ENCODE assay signal across 8 mouse cellular contexts in genomic region chr5:34370840-34371239, GRCm38 (mm10). TPM values are rescaled to one million over a fixed set of nuclear protein-coding genes. Genes with fewer than 3 reads are reported as not detected.
DNase-seq lines count a peak whose midpoint lies in the region; ATAC-seq and TF ChIP-seq lines count a peak whose summit lies in the region.

No protein-coding gene starts in this region.

- no peak for TF ChIP-seq RAD21 in CH12.LX (IDR thresholded peaks at IDR 0.05; ENCODE audit: low read depth, low read length)

- TF ChIP-seq CTCF in heart, adult 2 months (IDR thresholded peaks at IDR 0.05): no peak
- TF ChIP-seq CTCF in CH12.LX (conservative IDR thresholded peaks at IDR 0.05 in 1 of 2, IDR thresholded peaks at IDR 0.05 in 1 of 2; ENCODE audit: low read depth in 2 of 2, low read length in 2 of 2): no peak

- peaks cover 19% of the 10 kb centered on the region for H3K36me3 ChIP-seq in heart, adult 2 months (ENCODE audit: control insufficient read depth, insufficient read depth, low read length)
- peaks cover 0 to 9% of the 10 kb centered on the region in 2 experiments for H3K36me3 ChIP-seq in CH12.LX (replicated peaks in 1 of 2; ENCODE audit: control insufficient read depth in 1 of 2, insufficient read depth in 1 of 2, low read length in 1 of 2)
- no peaks in the 10 kb centered on the region for H3K36me3 ChIP-seq in forebrain, embryonic 14.5 days (ENCODE audit: control insufficient read depth, insufficient read depth, low read length)
- H3K36me3 ChIP-seq in liver, embryonic 15.5 days (replicated peaks): no peaks in the 10 kb centered on the region

- ATAC-seq in forebrain, embryonic 14.5 days: no peak
- ATAC-seq in liver, embryonic 15.5 days (ENCODE audit: insufficient read depth): no peak

- H3K27me3 ChIP-seq in heart, adult 2 months (ENCODE audit: control insufficient read depth, insufficient read depth, low read length): no peaks in the 10 kb centered on the region
- H3K27me3 ChIP-seq in CH12.LX (replicated peaks): no peaks in the 10 kb centered on the region
- H3K27me3 ChIP-seq in forebrain, embryonic 14.5 days (replicated peaks; ENCODE audit: control insufficient read depth, insufficient read depth, low read length): no peaks in the 10 kb centered on the region
- H3K27me3 ChIP-seq in liver, embryonic 15.5 days: no peaks in the 10 kb centered on the region

- H3K27ac ChIP-seq in heart, adult 2 months: peak overlapping the region; percentile 67
- no peak overlapping the region for H3K27ac ChIP-seq in CH12.LX (ENCODE audit: insufficient read depth, low read depth)
- no peak overlapping the region; the same call in 1 of the 2 replicates for H3K27ac ChIP-seq in forebrain, embryonic 14.5 days (ENCODE audit: low read depth, low read length)
- peak overlapping the region; percentile 79; the same call in 1 of the 2 replicates for H3K27ac ChIP-seq in liver, embryonic 15.5 days (replicated peaks)

- DNase-seq in heart, adult 2 months: no peak
- DNase-seq in heart, postnatal 36 days: no peak
- DNase-seq in CH12.LX (ENCODE audit: extremely low read depth): no peak
- no peak for DNase-seq in forebrain, embryonic 14.5 days (ENCODE audit: low spot score)
- DNase-seq in cerebellum, adult 11-12 months: no peak
- no peak for DNase-seq in urinary bladder, adult 18-20 months (ENCODE audit: low spot score in 2 of 2)
- no peak for DNase-seq in right cerebral cortex, adult 2 months (ENCODE audit: low spot score in 2 of 2)

- in situ Hi-C loops in CH12.LX (cut with MboI; ENCODE audit: low pct_ligation_motif_present, low pct_unique_long_range_greater_than_20kb, low sequenced_read_pairs): no loop called here

- TF ChIP-seq EP300 in heart, adult 2 months (IDR thresholded peaks at IDR 0.05; ENCODE audit: insufficient read depth, low read depth, low read length): no peak
- TF ChIP-seq EP300 in CH12.LX (IDR thresholded peaks at IDR 0.05; ENCODE audit: low read length): no peak

- H3K4me3 ChIP-seq in heart, adult 2 months: peak overlapping the region; percentile 81
- H3K4me3 ChIP-seq in CH12.LX (replicated peaks in 1 of 3; ENCODE audit: low read depth in 2 of 3, low read length in 2 of 3, poor library complexity in 1 of 3): peak overlapping the region; percentile 68 to 79 (median 78)
- H3K4me3 ChIP-seq in forebrain, embryonic 14.5 days (ENCODE audit: low read depth, low read length): peak overlapping the region; percentile 87
- peak overlapping the region; percentile 87 for H3K4me3 ChIP-seq in liver, embryonic 15.5 days (replicated peaks)

- H3K4me1 ChIP-seq in heart, adult 2 months (ENCODE audit: control insufficient read depth, insufficient read depth, low read length): peaks cover 9% of the 10 kb centered on the region
- H3K4me1 ChIP-seq in CH12.LX (ENCODE audit: control insufficient read depth in 1 of 2, insufficient read depth in 2 of 2): peaks cover 2 to 24% of the 10 kb centered on the region in 2 experiments; a peak in 3 of 4 replicates
- H3K4me1 ChIP-seq in forebrain, embryonic 14.5 days (ENCODE audit: control insufficient read depth, insufficient read depth, low read length): peaks cover 16% of the 10 kb centered on the region
- H3K4me1 ChIP-seq in liver, embryonic 15.5 days (replicated peaks): peaks cover 40% of the 10 kb centered on the region

- peaks cover 13% of the 10 kb centered on the region for H3K79me2 ChIP-seq in heart, adult 2 months (replicated peaks; ENCODE audit: control insufficient read depth, insufficient read depth, low read length)
- peaks cover 36% of the 10 kb centered on the region for H3K79me2 ChIP-seq in CH12.LX (replicated peaks; ENCODE audit: control insufficient read depth, extremely low read depth, insufficient read depth, poor library complexity, severe bottlenecking)

- peak overlapping the region; percentile 96 for H3K4me2 ChIP-seq in CH12.LX (ENCODE audit: insufficient read depth, low read depth, poor library complexity, severe bottlenecking)
- H3K4me2 ChIP-seq in forebrain, embryonic 14.5 days (ENCODE audit: low read length): peak overlapping the region; percentile 70
- H3K4me2 ChIP-seq in liver, embryonic 15.5 days: peak overlapping the region; percentile 82

- intact Hi-C loops in heart, adult 2 months (cut with DNase I): loop anchor here (5.0 to 10.0 kb wide), 2 partner anchors 141 to 264 kb away; partner anchors contain the start of genes Mfsd10 and Tnip2
- intact Hi-C loops in heart, postnatal 36 days (cut with DNase I): loop anchor here (5.0 kb wide), 2 partner anchors 41 to 141 kb away; partner anchors contain the start of gene Tnip2

- dilution Hi-C loops in CH12.LX (cut with MboI; ENCODE audit: extremely low pct_ligation_motif_present, extremely low pct_unique_long_range_greater_than_20kb, low sequenced_read_pairs): no loop called here

- TF ChIP-seq POLR2A in heart, adult 2 months (IDR thresholded peaks at IDR 0.05; ENCODE audit: insufficient read depth, low read depth, low read length): no peak
- no peak for TF ChIP-seq POLR2A in CH12.LX (IDR thresholded peaks at IDR 0.05; ENCODE audit: low read depth, low read length)

- peak overlapping the region; percentile 83 for H3K9ac ChIP-seq in heart, adult 2 months (ENCODE audit: low read depth, low read length)
- H3K9ac ChIP-seq in CH12.LX (ENCODE audit: insufficient read depth, low read depth): peak overlapping the region; percentile 93
- peak overlapping the region; percentile 93 for H3K9ac ChIP-seq in forebrain, embryonic 14.5 days (ENCODE audit: low read length)
- peak overlapping the region; percentile 83 for H3K9ac ChIP-seq in liver, embryonic 15.5 days

- H3K9me3 ChIP-seq in CH12.LX (replicated peaks; ENCODE audit: low read length): no peaks in the 10 kb centered on the region
- no peaks in the 10 kb centered on the region for H3K9me3 ChIP-seq in forebrain, embryonic 14.5 days (replicated peaks; ENCODE audit: control insufficient read depth, low read length)
- H3K9me3 ChIP-seq in liver, embryonic 15.5 days (replicated peaks): no peaks in the 10 kb centered on the region

- 10% methylated on average over 8 of the region's 8 CpGs for WGBS in heart, adult 2 months
- WGBS in forebrain, embryonic 14.5 days: 27% methylated on average over 8 of the region's 8 CpGs
- WGBS in liver, embryonic 15.5 days (ENCODE audit: insufficient replicate concordance): 28% methylated on average over 8 of the region's 8 CpGs

TF ChIP-seq in CH12.LX, 34 proteins besides CTCF, POLR2A, EP300 and RAD21:
- no peak for TF ChIP-seq JUN (IDR thresholded peaks at IDR 0.05; ENCODE audit: insufficient read depth, low read depth, low read length)
- peak; percentile 20; the same call in 1 of the 2 replicates for TF ChIP-seq ZNF384 (IDR thresholded peaks at IDR 0.05; ENCODE audit: low read depth, low read length)
- no peak for TF ChIP-seq MEF2A (IDR thresholded peaks at IDR 0.05; ENCODE audit: borderline replicate concordance, low read depth, low read length)
- TF ChIP-seq SIN3A (IDR thresholded peaks at IDR 0.05; ENCODE audit: low read length): 0 out of 2 replicates have a peak, but pooled peaks have one; percentile 5
- no peak for TF ChIP-seq KAT2A (IDR thresholded peaks at IDR 0.05; ENCODE audit: insufficient replicate concordance, low read length)

RNA-seq across cellular contexts. Expression of gene Fam193a, which starts 1.1 kb away (rescaled TPM):
- 10 to 100 TPM; 24.7 TPM for total RNA-seq in heart, adult 2 months (2021)
- 23.6 and 31.3 TPM in 2 replicates for polyA plus RNA-seq in heart, adult 2 months (2012; rRNA removed)
- total RNA-seq in heart, postnatal 36 days (2021): 10 to 100 TPM; 23.7 TPM
- total RNA-seq in CH12.LX (2012; rRNA removed) (7.2 and 8.5 TPM in 2 replicates), CH12.LX (2014; rRNA removed) (3.6 and 3.8 TPM in 2 replicates)
- polyA plus RNA-seq in CH12.LX (2012; ENCODE audit: insufficient read length, low read depth): 18.3 and 19.0 TPM in 2 replicates
- polyA plus RNA-seq in forebrain, embryonic 14.5 days (2014; fragmentation: Nextera tagmentation; extraction: Ambion mirVana): 16.4 and 16.9 TPM in 2 replicates
- 3.2 and 4.3 TPM in 2 replicates for polyA plus RNA-seq in liver, embryonic 15.5 days (2015; fragmentation: Nextera tagmentation; extraction: Ambion mirVana)

RNA-seq across cellular contexts. Expression of gene Rnf4, which starts 34.8 kb away (rescaled TPM):
- 10 to 100 TPM; 30.9 to 31.5 TPM for total RNA-seq in heart, adult 2 months (2021)
- polyA plus RNA-seq in heart, adult 2 months (2012; rRNA removed): 27.2 and 44.3 TPM in 2 replicates
- 10 to 100 TPM; 31.0 to 31.7 TPM for total RNA-seq in heart, postnatal 36 days (2021)
- total RNA-seq in CH12.LX (2012; rRNA removed) (60.3 and 77.1 TPM in 2 replicates), CH12.LX (2014; rRNA removed) (117 and 119 TPM in 2 replicates)
- polyA plus RNA-seq in CH12.LX (2012; ENCODE audit: insufficient read length, low read depth): 108 and 112 TPM in 2 replicates
- polyA plus RNA-seq in forebrain, embryonic 14.5 days (2014; fragmentation: Nextera tagmentation; extraction: Ambion mirVana): 162 and 165 TPM in 2 replicates
- 69.8 and 71.7 TPM in 2 replicates for polyA plus RNA-seq in liver, embryonic 15.5 days (2015; fragmentation: Nextera tagmentation; extraction: Ambion mirVana)

Comparison
In these comparisons a context has a peak if more than half of its experiments do, and no peak if none do; other contexts are left out.
1. H3K27ac ChIP-seq: peak in heart, adult 2 months (single experiment) and liver, embryonic 15.5 days (single experiment); none in CH12.LX (single experiment) and forebrain, embryonic 14.5 days (single experiment).
2. Peak in every context shown above with its lines, with median percentiles within 50 percentile points of each other: H3K4me3 ChIP-seq, H3K9ac ChIP-seq and H3K4me2 ChIP-seq.